Mouse (Mus musculus): ENCODE data around the gene Chpf2.
A peak's percentile ranks its signal among the peaks of the same experiment; 100 is the strongest.

Gene Chpf2

DNA sequence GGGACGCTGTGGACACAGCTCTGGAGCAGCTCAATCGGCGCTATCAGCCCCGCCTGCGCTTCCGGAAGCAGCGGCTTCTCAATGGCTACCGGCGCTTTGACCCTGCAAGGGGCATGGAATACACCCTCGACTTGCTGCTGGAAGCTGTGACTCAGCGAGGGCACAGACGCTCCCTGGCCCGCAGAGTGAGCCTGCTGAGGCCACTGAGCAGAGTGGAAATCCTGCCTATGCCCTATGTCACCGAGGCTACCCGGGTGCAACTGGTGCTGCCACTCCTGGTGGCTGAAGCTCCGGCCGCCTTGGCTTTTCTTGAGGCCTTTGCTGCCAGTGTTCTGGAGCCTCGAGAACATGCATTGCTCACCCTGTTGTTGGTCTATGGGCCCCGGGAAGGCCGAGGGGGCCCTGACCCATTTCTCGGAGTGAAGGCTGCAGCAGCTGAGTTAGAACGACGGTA, 4.8 kb downstream of the Chpf2 start:
- DNase-seq (ENCODE audit: low spot score in 2 of 2), result no peak

- no peak for DNase-seq (ENCODE audit: low spot score in 2 of 2)
Observed at GRCm38 (mm10) chr5:24591796-24592470, 5.4 kb downstream of the Chpf2 start.

- no peak for DNase-seq (ENCODE audit: low spot score in 2 of 2)
Observed at GRCm38 (mm10) chr5:24592471-24593160, 6.1 kb downstream of the Chpf2 start.

DNA sequence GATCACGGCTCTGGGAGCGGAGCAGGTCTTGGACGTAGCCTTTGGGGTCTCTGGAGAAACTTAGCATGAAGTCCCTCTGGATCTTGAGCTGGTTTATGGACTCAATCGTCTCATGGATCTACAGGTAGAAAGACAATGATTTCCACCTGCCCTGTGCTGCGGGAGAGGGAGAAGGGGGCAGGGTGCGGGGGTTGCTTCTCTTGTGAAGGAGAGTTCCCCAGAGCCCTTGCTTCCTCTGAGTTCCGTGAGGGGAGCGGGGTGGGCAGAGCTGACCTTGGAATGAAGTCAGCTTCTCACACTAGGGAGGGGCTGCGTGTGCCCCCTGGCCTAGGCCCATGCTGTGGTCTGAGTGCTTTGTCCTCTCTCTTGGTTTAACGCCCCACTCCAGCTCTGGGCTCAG, 6.7 kb downstream of the Chpf2 start:
- no peak for DNase-seq (ENCODE audit: low spot score in 2 of 2)

DNA sequence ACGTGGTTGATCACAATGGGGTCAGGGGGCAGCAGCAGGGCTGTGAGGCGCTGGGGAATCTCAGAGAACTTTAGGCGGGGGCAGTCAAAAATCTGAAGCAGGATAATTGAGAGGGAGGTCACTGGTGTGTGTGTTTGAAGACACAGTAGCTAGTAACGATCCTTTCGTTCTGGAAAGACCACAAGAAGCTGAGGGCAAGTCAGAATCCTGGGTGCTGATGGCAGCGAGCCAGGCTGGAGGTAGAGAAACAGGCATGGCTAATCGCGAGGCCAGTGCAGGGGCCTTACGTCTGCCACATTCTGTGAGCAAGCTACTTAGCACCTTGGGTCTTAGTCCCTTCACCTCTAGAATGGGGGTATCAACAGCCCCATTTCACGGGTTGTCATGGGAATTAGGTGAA, 7.4 kb downstream of the Chpf2 start:
- no peak for DNase-seq (ENCODE audit: low spot score in 2 of 2)

GRCm38 (mm10) chr5:24594346-24594745, 7.8 kb downstream of the Chpf2 start:
- no peak for DNase-seq (ENCODE audit: low spot score in 2 of 2)

- DNase-seq (ENCODE audit: low spot score in 2 of 2), result no peak
Observed at GRCm38 (mm10) chr5:24595261-24595660, 8.7 kb downstream of the Chpf2 start.

GRCm38 (mm10) chr5:24595786-24596380, 9.3 kb downstream of the Chpf2 start:
- no peak for DNase-seq (ENCODE audit: low spot score in 2 of 2)

DNA sequence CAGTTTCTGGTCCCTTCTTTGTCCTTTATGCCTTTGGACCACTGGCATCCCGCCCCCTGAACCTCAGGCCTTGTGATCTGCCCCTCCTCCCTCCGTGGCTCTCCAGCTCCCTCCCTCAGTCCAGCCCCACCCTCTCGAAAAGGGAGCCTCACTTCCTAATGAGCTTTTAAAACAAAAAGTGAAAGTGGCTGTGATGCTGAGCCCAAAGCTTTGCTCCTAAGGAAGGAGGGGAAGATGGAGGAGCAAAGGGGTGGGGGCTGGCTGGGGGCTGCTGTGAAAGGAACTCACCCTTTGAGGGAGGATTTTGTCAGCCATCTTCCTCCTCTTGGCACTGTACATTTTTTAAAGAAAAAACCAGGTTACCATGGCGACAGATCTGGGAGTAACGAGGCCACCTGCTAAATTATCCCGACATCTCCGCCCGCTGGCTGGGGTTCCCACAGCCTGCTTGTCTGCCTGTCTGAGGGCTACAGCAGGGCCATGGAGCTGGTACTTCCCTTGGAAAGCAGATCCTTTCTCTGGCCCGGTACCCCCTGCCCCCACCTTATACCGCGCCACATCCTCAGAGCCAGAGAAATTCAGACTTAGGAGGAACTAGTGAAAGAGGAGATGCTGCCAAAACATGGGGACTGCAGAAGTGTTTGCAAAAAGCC, 10.1 kb downstream of the Chpf2 start:
- DNase-seq (ENCODE audit: low spot score in 2 of 2), result peak; percentile 73 to 77

DNA sequence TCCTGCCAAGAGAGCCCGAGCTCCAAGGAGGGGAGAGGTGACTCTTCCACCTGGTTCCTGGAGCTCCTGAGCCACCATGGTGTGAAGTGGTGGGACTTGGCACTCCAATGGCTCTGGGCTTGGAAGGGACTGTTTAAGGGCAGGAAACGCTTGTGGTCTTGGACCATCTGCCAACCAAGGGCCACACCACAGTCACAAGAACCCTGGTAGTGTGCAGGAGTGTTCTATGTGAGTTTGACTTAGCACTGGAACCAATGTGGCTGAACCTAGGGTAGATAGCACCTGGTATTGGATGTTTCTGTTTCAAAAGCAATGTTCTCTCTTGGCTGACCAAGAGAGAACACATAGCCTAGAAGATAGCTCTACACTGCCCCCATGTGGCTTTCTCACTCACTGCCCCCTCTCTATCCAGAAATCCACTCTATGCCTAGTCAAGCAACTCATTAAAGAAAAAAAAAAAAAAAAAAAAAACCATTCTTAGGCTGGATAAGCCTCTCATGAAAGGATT, 10.7 kb downstream of the Chpf2 start:
- peak in 1 of 2 experiments; percentile 70 for DNase-seq (ENCODE audit: low spot score in 2 of 2)

DNA sequence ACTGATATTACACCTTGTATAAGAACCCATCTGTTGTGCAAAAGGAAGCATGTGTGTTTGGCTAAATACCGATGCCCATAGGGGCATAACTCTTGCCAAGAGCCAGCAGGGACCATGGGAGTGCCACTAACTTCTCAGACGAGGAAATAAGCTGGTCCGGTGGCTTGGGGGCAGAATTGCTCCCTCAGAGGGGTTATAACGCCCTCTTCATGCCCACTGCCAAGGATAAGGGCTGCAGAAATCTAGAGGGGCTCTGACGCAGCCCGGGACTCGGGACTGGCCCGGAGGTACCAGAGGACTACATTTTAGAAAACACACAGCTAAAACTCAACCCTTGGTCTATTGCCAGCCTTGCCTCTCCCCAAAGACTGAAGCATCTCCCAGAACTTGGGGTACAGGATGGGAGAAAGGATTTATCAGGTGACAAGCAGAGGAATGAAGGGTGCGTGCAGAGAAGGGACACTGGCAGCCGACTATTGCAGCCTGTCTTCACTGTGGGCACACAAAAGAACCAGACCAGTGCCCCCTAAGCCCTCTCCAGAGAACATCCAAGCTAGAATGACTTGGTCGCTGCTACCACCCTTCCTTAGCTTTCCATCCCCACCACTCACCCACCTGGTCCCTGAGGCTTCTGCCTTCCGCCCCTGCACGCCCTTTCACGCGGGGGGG, 11.5 kb downstream of the Chpf2 start:
- no peak for DNase-seq (ENCODE audit: low spot score in 2 of 2)

DNA sequence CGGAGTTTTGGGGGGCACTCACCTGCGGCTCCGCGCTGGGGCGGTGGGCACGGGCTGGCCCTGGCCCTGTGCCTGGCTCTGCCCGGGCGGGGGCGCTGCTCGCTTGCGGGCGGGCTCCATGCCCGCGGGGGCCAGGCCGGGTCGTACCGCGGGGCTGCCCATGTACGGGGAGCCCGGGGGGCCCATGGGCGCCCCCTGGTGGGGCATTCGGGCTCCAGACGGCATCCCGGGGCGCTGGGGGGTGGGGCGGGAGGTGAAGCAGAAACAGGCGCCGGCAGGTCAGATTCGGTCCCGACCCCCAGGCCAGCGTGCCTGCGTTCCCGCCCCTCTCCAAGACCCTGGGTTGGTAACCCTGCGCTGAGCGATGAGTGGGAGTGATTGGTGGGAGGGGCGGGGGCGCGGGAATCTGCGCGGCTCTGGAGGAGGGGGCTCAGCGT, 12.0 kb downstream of the Chpf2 start:
- DNase-seq (ENCODE audit: low spot score in 2 of 2), result no peak

- DNase-seq (ENCODE audit: low spot score in 2 of 2), result no peak
Observed at GRCm38 (mm10) chr5:24599137-24599536, 12.6 kb downstream of the Chpf2 start.

GRCm38 (mm10) chr5:24600236-24600635, 13.7 kb downstream of the Chpf2 start:
- DNase-seq (ENCODE audit: low spot score in 2 of 2), result no peak

DNA sequence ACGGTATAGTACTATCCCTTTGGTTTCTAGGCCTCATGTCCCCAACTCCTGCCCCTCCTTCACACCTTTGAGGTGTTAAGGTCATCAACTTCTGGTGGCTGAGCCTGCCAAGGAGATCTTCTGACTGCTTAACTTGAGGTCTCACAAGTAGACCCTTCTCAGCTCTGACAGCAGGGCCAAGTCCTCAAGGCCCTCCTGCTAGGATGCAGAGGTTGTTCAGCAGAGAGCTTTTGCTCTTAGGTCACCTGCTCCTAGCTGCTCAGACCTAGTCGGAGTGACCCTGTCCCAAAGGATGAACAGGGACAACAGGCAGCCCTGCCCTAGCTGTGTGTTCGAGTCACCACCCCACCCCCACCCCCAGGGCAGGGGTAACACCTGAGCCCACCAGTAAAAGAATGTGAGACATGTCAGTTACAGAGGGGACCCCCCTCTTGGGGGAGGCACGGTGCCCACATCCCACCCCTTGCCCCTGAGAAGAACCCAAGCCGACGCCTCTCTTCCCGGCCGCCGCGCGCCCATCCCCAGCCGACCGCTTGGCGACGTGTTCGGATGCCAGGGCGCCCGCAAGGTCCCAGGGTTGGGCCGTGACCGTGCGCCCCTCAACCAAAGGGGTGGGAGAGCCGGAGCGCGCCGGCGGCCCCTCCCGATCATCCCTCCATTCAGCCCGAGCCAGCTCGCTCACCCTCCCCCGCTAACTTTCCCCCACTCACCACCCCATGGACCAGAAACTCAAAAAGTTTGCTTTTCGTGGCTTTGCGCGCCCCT, 14.7 kb downstream of the Chpf2 start:
- DNase-seq (ENCODE audit: low spot score in 2 of 2), result no peak

- no peak for DNase-seq (ENCODE audit: low spot score in 2 of 2)
Observed at GRCm38 (mm10) chr5:24601911-24602750, 15.6 kb downstream of the Chpf2 start.

GRCm38 (mm10) chr5:24602751-24603343, 16.3 kb downstream of the Chpf2 start:
- DNase-seq (ENCODE audit: low spot score in 2 of 2), result no peak

- no peak for DNase-seq (ENCODE audit: low spot score in 2 of 2)
Observed at GRCm38 (mm10) chr5:24603431-24604010, 17.0 kb downstream of the Chpf2 start.

DNA sequence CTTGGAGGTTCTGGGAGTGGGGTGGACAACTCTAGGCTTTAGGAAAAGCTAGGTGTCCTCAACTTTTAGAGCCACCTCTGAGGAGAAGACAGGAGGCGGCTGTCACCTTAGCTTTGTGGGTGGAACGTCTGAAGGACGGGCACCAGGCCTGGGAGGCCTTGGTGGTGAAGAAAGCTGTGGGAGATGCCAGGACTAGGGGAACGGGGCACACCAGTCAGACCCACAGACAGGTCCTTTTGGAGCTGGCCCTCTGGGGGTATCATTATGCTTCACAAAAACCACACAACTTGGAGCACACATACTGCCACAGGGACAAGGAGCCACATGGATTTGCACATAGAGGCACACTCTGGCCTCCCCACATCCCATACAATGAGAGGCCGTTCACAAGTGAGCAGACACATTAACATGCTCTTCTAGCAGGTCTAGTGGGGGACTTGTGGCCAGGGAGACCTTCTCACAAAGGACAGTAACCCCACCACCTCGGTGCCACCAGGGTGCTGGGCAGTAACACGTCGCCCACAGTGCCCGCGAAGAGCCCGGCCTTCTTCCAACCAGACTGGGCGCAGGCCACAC, 17.6 kb downstream of the Chpf2 start:
- DNase-seq (ENCODE audit: low spot score in 2 of 2), result no peak
